Mouse (Mus musculus) bone marrow macrophage, adult 2 months (primary cell): ENCODE measurements around the gene BC030499. TPM values are rescaled to one million over a fixed set of nuclear protein-coding genes. Genes with fewer than 3 reads are reported as not detected.
"Not testable (repeated sequence)": the region's sequence is repeated elsewhere in the genome, so short reads cannot be mapped to it uniquely, and the experiment has no call there.

ENCODE experiments used
- H3K27ac ChIP-seq: 2 replicates; pipeline ENCODE4 v1.5.1; 2012; ENCODE audit warnings: low read depth, low read length; ENCODE audit not compliant: insufficient read depth
- H3K4me1 ChIP-seq: 2 replicates; pipeline ENCODE4 v1.6.1; 2012; ENCODE audit warnings: low read length; ENCODE audit not compliant: control insufficient read depth, insufficient read depth
- H3K4me3 ChIP-seq: 2 replicates; pipeline ENCODE4 v1.5.1; 2012; ENCODE audit warnings: mild to moderate bottlenecking, low read length, moderate library complexity; ENCODE audit not compliant: insufficient read depth
- CTCF ChIP-seq: IDR thresholded peaks from 2 replicates; pipeline ENCODE4 v1.5.1; 2012; ENCODE audit warnings: low read depth, mild to moderate bottlenecking, low read length, moderate library complexity
- POLR2A ChIP-seq: IDR thresholded peaks from 2 replicates; pipeline ENCODE4 v1.6.1; 2012; ENCODE audit warnings: mild to moderate bottlenecking, low read depth, low read length, borderline replicate concordance
- polyA plus RNA-seq: library from polyadenylated mRNA; stranded (reverse); fragments of >200 nt; gene quantifications from 2 replicates; pipeline ENCODE4 v1.2.4, GENCODE M21; 2012; ENCODE audit not compliant: missing spikeins, insufficient read depth, insufficient read length

Gene BC030499
- polyA plus RNA-seq, 1 experiment: 3.5 TPM

GRCm38 (mm10) chr11:78262550-78262949, 28.1 kb upstream of the BC030499 start:
- peak overlapping the region; percentile 100 for H3K27ac ChIP-seq
- peaks cover 40% of the 10 kb centered on the region for H3K4me1 ChIP-seq
- H3K4me3 ChIP-seq: peak overlapping the region; percentile 100
- TF ChIP-seq POLR2A (no peak), CTCF (peak; percentile 86)

- no peak for TF ChIP-seq CTCF
- no peak for TF ChIP-seq POLR2A
- no peak overlapping the region for H3K4me3 ChIP-seq
- no peak overlapping the region for H3K27ac ChIP-seq
- H3K4me1 ChIP-seq: peaks cover 50% of the 10 kb centered on the region
Measured at GRCm38 (mm10) chr11:78265571-78265970, 25.1 kb upstream of the BC030499 start.

- peaks cover 22% of the 10 kb centered on the region for H3K4me1 ChIP-seq
- H3K4me3 ChIP-seq: no peak overlapping the region
- TF ChIP-seq CTCF (no peak), POLR2A (no peak)
- no peak overlapping the region for H3K27ac ChIP-seq
Measured at GRCm38 (mm10) chr11:78271986-78272385, 18.7 kb upstream of the BC030499 start.

GRCm38 (mm10) chr11:78275596-78275995, 15.0 kb upstream of the BC030499 start:
- peaks cover 17% of the 10 kb centered on the region for H3K4me1 ChIP-seq
- H3K4me3 ChIP-seq: no peak overlapping the region
- TF ChIP-seq CTCF (no peak), POLR2A (no peak)
- H3K27ac ChIP-seq: no peak overlapping the region

- not testable (repeated sequence) for H3K27ac ChIP-seq, H3K4me3 ChIP-seq
- H3K4me1 ChIP-seq: peaks cover 17% of the 10 kb centered on the region
Measured at GRCm38 (mm10) chr11:78276169-78276568, 14.5 kb upstream of the BC030499 start.

- Histone ChIP-seq H3K27ac (no peak overlapping the region), H3K4me1 (peaks cover 14% of the 10 kb centered on the region), H3K4me3 (no peak overlapping the region)
- TF ChIP-seq POLR2A: no peak
- TF ChIP-seq CTCF: no peak
Measured at GRCm38 (mm10) chr11:78278853-78279252, 11.8 kb upstream of the BC030499 start.

GRCm38 (mm10) chr11:78279586-78279985, 11.1 kb upstream of the BC030499 start:
- no peak for TF ChIP-seq POLR2A
- TF ChIP-seq CTCF: no peak
- Histone ChIP-seq H3K4me3 (no peak overlapping the region), H3K27ac (no peak overlapping the region), H3K4me1 (peaks cover 14% of the 10 kb centered on the region)

GRCm38 (mm10) chr11:78289146-78289763, 1.4 kb upstream of the BC030499 start:
- no peak overlapping the region for H3K4me3 ChIP-seq
- H3K4me1 ChIP-seq: no peaks in the 10 kb centered on the region
- TF ChIP-seq POLR2A (no peak), CTCF (no peak)
- no peak overlapping the region for H3K27ac ChIP-seq

- Histone ChIP-seq H3K4me1 (no peaks in the 10 kb centered on the region), H3K4me3 (no peak overlapping the region), H3K27ac (no peak overlapping the region)
- no peak for TF ChIP-seq POLR2A
- no peak for TF ChIP-seq CTCF
Measured at GRCm38 (mm10) chr11:78294585-78294984, 3.9 kb downstream of the BC030499 start.

- TF ChIP-seq CTCF (no peak), POLR2A (no peak)
- H3K27ac ChIP-seq: no peak overlapping the region
- peaks cover 15% of the 10 kb centered on the region for H3K4me1 ChIP-seq
- peak overlapping the region; percentile 47 for H3K4me3 ChIP-seq
Measured at GRCm38 (mm10) chr11:78300917-78301316, 10.3 kb downstream of the BC030499 start.

- Histone ChIP-seq H3K4me1 (peaks cover 18% of the 10 kb centered on the region), H3K27ac (peak within 1 kb of the TSS; percentile 15; the same call in 1 of the 2 replicates), H3K4me3 (peak within 1 kb of the TSS; percentile 91)
- TF ChIP-seq POLR2A (no peak), CTCF (0 out of 2 replicates have a peak, but pooled peaks have one; percentile 7)
Measured at GRCm38 (mm10) chr11:78301357-78302084, 10.9 kb downstream of the BC030499 start, which contains the start of gene Spag5. Gene Spag5 (plus strand): TSS chr11:78301529.
